Mouse (Mus musculus): ENCODE measurements around the gene Btrc. TPM values are rescaled to one million over a fixed set of nuclear protein-coding genes. Genes with fewer than 3 reads are reported as not detected.
"Not testable (repeated sequence)": the region's sequence is repeated elsewhere in the genome, so short reads cannot be mapped to it uniquely, and the experiment has no call there.

The Btrc gene
- polyA plus RNA-seq, 1 experiment, result 32.0 TPM

DNA sequence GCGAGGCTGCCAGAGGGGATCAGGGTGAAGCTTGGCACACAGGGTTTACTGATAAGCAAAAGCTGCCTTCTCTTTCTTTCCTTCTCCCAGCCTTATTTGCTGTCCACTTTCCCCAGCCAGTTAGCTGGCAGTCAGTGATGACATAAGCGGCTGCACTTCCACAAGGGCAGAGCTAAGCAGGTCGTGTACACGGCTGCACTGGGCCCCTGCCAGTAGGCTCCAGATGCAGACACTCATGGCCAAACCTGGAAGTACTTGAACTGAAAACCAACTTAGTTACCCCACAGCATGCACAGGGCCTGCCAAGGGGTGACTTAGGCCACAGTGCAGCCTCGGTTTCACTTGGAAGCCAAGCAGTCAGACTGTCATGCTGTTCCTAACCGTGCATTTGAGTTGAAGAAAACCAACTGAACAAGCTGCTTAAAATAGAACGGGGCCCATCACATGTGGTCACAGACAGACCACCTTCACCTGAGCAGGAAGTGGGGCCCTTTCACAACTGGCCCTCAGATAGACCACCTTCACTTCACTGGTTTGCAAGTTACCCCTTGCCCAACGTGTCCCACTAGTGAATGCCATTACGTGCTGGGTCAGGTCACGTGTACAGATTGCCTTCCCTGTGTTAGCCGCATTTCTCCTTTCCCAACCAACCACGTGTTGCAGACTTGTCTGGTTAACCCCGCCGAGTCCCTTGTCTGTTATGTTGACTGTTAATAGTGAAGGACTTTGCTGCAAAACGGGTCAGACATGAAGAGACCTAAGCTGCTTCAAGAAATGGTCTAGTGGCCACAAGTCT lies 166.9 kb downstream of the Btrc start:
- DNase-seq (ENCODE audit: low spot score), result no peak

DNA sequence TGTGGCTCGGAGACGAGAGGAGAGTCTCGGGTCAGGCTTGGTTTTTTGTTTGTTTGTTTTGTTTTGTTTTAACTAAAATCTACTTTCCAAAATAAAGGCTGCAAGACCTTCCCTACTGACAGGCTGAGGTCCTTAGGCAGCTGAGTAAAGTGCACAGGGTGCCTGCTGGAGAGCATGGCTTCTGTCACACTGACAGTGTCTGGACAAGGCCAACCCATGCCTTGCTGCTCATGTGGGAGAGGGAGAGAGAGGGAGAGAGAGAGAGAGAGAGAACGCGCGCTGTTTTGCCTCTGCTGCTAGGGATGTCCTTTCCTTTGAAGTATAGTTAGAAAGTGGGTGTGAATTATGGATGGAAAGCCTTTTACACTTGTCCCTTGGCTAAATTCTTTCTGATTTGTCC lies 168.0 kb downstream of the Btrc start:
- DNase-seq (ENCODE audit: low spot score), result no peak

DNA sequence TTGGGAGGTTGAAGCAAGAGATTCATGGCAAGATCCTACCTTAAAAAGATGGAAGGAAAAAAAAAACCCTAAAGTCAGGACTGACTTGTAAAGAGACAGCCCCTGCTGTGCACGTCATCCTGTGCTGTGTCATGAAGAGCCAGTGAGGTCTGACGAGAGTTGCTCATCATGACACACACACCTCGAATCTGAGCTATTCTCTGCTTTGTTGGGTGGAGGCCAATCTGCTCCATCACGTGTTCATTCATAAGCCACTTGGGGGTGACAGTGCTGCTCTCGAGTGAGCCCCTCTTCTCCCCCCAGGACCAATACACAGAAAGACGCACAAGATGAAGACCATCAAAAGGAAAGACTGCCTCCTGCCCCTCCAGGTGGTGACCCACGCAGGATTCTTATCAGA lies 170.1 kb downstream of the Btrc start:
- no peak for DNase-seq (ENCODE audit: low spot score)

DNA sequence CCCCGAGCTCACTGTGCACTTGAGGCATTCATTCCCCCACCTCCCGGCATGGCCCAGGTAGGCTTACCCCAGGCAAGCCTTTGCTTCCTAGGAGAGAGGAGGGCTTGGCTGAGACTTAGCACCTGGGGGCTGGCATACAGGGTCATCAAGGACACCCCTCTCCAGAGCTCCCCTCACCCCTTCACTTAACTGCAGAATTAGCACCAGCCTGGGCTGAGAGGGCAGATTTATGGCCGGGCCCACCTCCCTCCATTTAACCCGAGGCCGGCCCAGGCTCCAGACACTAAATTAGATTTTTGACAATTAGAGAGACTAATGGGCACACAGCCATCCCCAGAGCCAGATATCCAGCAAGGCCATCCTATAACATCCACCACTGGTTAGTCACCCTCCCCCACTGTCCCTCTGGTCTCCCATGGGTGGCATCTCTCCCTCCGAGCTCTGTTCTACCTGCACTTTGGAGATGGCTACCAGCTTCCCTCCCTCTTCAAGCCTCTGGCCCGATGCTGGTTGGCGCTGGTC lies 171.7 kb downstream of the Btrc start:
- DNase-seq (ENCODE audit: low spot score), result no peak

DNA sequence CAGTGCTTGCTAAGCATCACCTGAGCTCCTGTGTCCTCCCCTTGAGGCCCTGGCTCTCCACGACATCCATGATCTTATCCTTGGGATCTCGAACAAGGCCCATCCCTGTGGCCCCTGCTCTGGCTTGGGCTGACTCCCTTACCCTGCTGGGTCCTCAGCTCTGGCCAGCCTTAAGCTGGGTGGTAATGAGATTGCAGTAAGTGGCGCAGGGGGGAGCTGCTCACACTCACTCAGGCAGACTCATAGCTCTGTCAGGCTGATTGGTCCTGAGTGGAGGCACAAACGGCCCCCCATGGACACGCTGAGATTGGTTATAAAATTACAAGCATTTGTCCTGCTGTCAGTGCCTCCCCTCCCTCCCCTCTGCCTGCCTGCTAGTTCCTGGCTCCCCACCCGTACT lies 172.4 kb downstream of the Btrc start:
- no peak for DNase-seq (ENCODE audit: low spot score)

DNA sequence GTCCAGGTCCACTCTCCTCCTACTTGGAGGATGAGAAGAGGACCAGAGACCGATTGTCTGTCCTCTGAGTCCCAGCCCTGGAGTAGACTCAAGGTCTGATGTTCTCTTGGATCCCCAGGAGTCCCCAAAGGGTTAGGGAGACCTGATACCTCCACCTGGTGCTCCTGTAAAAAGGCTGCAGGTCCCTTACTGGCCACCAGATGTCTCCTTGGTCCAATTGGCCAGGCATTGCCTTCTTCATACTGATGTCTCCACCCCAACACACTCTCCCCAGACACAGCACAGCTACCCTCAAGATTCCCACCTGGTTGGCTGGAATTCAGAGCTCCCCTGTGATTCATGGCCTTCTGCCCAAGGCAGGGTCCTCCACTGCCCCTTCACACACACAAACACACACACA lies 174.0 kb downstream of the Btrc start:
- no peak for DNase-seq (ENCODE audit: low spot score)

DNA sequence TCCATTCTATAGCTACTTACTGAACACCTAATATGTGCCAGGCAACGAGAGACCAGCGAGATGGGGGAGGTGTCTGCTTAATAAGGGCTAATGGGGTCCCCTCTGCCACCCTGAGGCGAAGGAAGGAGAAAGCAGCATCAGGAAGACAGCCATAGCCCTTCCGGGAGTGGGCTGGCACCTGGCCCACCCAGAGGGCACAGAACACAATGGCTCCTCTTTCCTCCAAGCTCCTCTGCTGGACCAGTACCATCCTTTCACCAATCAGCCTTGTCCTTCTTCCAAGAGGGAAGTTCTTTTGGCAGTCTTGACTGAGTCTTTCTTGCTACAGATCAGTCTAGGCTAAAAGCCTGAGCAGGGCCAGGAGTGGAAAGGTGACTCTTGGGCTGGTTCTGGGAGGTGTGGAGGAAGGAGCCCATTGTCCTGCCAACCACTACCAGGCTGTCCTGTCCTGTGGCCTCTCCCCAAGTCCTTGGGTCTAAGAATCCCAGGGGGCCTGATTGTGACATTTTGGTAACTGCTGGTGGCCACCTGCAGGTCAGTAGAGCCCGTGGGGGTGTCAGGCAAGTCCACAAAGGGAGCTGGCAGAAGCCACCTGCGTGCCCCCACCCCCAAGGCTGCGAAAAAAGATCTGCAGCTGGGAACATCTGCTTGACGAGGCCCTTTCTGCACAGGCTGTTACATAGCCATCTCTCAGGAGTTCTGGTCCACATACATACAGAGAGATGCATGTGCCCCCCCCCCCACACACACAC lies 177.3 kb downstream of the Btrc start:
- no peak for DNase-seq (ENCODE audit: low spot score)

DNA sequence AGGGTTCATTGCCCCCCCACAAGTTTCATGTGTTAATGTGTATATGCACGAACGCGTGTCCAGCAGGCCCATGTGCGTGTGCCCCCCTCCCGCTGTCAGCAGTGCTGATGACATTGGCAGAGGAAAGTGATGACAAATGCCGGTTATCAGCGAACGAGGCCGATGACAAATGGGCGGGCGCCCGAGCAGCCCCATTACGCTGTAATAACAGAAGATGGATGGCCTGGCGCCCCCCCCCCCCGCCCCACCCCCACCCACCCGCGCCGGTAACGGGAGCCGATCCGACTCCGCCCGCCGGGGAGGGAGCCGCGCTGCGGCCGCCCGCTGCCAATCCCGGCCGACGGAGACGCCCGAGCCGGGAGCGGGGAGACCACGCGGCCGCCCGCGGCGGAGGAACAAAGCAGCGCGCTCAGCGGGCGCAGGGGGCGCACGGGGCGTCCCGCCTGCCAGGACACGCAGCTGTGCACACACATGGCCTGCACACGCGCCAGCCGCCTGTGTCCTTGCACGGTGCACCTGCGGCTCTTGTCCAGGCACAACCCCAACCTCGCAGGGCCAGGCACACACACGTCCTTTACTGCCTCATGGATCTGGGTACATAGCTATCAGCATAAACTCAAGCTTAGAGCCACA lies 178.0 kb downstream of the Btrc start:
- peak; percentile 40 for DNase-seq (ENCODE audit: low spot score)

DNA sequence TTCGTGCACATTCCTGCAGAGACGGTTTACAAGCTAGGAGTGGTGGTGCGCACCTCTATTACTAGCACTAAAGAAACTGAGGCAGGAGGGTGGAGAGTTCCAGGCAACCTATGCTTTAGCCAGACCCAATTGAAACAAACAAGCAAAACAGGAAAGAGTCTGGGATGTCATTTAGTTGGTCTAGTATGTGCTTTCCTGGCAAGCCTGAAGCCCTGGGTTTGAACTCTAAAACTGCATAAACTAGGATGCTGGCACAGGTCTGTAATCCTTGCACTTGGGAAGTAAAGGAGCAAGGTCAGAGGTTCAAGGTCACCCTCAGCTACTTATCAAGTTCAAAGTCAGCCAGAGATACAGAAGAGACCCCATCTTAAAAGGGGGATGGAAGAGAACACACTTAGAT lies 178.5 kb downstream of the Btrc start:
- no peak for DNase-seq (ENCODE audit: low spot score)

DNA sequence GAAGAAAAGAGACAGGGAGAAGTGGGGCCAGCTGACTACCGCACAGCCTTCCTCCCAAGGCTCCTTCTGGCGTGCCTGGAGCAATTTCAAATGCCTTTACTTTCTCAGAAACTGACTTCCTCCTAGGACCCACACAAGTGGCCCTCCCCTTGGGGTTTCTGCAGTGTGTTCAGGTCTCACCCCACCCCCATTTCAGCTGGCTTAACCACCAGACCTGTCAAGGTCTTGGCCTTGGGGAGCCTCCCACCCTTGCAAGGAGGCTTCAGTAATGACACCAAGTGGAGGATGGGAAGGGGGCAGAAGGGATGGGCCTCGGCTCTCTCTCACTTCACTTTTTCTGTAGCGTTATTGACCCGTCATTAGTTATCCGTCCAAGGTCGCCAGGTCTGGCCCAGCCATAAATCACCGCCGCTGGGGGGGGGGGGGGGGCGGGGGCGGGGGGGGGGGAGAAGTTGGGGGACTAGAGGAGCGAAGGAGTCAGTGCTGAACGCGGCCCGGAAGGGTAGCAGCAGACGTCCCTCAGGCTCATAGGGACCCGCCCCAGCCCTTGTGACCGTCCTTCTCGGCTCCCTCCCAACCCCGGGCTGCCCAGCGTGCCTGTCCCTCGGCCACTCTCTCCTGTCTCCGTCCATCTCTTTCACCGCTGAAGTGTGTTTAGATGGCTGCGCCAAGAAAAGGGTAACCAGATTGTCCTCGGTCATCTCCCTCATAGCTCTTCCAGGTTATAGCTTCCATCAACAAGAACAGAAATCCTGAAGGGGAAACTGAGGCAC lies 180.8 kb downstream of the Btrc start:
- DNase-seq (ENCODE audit: low spot score), result no peak

DNA sequence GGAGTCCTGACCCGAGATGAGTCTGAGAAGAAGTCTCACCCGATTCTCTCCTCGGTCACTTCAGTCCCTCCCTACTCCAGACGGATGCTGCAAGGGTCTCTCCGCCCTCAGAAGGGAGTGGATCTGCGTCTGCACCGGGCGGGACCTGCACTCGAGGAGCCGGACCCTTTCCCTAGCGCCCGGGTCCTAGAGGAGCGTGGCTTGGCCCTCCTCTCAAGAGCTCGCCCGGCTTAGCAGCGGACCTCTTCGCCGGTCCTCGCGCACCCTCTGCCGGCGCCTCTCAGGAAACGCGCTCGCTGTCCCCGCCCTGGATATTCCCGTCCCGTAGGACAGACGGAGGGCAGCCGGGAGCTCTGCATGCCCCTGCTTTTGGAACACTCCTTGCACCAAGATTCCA lies 181.4 kb downstream of the Btrc start:
- DNase-seq (ENCODE audit: low spot score), result peak; percentile 66

DNA sequence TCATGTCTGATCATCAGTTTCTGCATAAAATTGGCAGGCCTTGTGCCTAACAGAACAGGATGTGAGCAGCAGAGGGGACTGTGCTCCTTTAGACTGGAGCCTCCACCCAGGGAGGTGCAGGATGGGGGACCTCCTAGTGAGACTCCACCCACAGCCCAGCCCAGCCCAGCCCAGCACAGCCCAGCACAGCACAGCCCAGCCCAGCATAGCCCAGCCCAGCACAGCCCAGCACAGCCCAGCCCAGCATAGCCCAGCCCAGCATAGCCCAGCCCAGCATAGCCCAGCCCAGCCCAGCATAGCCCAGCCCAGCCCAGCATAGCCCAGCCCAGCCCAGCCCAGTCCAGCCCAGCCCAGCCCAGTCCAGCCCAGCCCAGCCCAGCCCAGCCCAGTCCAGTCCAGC lies 184.7 kb downstream of the Btrc start:
- not testable (repeated sequence) for DNase-seq (ENCODE audit: low spot score)

DNA sequence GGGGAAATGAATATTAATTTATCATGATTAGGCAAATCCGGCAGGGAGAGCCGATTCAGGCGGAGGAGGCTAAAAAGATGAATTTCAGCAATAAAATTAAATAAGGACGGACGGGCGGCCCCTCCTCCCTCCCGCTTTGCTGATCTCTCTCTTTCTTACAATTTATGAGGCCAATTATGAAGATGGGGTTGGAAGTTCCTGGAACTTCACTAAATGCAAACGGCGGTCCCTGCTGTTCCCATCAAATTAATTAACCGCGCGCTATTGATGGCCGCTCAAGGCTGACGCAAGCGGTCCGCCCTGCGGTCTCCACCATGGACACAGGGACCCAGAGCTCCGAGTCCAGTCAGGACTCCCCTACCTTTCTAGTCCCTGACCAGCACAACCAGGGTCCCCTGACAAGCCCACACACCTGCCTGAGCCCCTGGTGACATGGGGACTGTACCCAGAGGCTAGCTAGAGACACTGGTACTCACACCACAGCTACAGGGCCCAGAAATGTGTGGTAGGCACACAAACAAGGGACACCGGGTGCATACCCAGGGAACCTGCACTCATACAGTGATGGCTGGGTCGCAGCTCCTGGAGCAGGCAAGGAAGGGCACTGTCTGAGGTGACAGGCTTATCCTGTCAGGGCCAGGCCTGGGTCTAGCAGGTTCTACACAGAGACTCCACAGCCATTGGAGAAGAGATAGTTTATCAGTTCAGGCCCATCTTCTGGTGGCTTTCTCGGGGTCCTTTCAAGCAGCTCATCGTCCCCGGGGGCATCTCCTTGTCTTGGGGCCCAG lies 185.8 kb downstream of the Btrc start:
- no peak for DNase-seq (ENCODE audit: low spot score)

DNA sequence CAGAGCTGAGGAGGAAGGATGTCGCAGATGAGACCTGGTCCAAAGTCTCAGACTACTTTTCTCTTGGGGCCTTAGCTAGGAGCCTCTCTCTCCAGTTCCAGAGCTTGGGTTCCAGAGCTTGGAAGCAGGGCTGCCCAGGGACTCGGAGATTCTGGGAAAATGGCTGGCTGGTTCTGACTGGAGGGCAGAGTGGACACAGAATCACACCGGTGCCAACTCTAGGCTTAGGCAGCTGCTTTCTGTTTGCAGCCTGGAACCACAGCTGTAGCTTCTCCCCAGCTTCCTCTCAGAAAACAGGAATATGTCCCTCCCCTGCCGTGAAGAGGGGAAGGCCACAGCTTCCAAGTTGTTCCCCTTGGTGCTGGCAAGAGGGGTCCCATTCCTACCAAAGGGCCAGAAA lies 186.4 kb downstream of the Btrc start:
- DNase-seq (ENCODE audit: low spot score), result no peak

DNA sequence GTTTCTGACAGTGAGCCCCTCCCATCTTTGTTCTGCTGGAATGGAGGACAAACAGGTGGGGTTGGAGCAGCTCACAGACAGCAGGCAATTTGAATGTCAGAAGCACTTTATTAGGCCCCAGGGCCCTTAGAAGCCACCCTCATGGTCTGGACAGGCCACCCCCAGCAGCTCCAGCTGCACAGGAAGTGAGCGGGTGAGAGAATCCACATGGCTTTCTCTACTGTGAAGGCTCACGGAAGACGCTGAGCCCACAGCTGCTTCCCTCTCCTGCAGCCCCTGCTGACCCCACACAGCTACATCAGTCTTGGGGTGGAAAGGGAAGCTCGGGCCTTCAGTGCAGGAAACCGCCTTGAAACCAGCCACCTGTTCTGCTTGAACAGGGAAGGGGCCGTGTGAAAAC lies 188.7 kb downstream of the Btrc start:
- no peak for DNase-seq (ENCODE audit: low spot score)

DNA sequence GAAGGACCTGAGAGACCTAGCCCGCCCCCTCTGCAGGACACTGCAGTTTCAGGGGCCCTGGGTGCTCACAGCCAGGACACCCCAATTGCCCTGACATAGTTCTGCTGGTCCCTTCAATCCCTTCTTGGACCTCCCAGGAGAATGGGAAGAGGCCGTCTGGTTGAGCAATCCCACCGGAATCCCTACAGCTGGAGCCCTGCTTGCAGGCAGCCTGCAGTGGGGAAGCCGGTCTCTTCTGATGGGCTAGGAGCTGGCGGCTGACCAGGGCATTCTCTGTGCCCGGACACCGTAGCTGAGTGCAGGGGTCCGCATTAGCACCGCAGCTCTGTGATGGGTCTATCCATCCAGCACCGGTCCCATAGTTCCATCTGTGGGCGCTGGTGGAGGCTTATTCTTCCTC lies 190.6 kb downstream of the Btrc start:
- no peak for DNase-seq (ENCODE audit: low spot score)

DNA sequence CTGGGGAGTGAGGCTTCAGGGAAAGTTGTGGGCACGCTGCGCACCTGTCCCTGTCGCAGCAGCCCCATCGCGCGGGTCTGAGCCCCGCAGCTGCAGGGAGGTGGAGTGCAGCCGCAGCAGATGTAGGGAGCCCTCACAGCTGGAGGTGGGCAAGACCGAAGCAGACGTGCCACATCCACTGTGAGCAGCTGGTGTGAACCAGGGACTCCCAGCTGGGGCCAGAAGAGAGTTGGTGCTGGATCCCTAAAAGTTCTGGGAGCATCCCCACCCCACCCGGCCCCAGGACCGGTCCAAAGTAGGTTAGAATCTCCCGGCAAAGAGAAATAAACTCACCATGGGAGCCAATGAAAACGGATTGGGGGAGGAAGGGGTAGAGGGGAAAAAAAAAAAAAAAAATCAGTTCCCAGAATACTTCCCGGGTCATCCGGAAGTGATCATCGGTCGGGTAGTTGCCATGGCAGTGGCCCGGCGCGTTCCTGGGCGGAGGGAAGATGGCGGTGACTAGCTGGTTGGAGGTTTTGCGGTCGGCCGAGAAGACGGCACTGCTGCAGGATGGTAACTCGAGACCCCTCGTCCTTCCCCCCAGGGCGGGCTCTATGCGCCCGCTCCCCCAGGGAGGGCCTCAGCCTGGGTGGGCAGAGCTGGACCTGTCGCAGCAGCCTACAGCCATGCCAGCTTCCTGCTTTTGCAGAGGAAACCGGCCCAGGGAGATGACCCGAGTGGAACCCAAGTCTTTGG lies 196.8 kb downstream of the Btrc start, which contains the start of the genes Poll and Gm17018:
Gene Poll, minus strand, starts transcription at position 379 of the 738 bp plus-strand sequence.
Gene Gm17018, plus strand, starts transcription at position 463 of the 738 bp plus-strand sequence.
- DNase-seq (ENCODE audit: low spot score), result peak; percentile 64

DNA sequence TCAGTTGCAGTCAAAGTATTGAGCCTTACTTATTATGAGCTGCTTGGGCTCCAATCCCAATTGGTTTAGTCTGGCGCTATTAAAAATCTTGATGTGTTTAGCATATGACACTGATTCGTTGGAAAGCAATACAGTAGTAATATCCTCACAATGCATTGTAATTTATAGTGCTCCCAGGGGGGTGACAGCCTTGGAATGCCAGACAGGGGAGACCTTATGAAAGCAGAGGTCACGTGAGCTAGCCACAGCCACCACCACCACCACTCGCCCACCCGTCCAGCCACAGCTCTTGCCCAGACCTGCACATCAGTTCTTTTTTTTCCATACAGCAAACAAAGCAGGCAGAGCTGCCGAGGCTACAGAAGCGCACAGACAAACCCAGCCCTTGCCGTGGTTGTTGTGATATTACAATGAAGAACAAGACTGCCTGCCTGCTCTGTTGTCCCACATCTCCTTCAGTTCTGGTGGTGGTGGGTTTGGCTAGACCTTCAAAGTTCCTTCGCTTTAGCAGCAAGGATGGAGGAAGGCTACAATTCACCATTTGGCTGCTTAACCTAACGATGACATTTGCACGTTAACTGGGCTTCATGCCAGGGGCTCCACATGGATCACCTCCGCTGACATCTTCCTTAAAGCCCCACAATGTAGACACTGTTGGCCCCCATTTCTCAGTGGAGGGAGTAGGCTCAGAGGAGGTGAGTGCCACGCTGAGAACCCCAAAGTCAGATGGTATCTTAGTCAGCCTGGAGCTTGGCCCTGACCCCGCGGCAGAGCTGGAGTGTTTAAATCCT lies 202.6 kb downstream of the Btrc start:
- DNase-seq (ENCODE audit: low spot score), result no peak

DNA sequence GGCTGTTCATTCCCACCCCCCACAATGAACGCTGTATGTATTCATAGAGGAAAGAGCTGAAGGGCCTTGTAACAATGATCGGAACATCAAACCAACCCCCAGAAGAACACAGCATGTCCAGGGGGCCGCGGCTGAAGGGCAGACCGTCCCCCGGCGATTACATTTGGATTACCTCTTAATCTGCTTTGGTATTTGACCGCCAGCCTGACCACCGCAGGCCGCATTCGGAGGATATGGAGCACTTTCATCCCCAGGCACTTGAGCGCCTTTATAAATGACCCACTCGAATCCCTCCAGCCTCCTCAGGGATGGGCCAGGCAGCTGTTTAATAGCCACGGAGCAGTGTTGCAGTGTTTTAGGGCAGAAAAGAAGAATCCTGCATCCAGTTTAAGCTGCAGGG lies 203.8 kb downstream of the Btrc start:
- no peak for DNase-seq (ENCODE audit: low spot score)
